Mouse (Mus musculus) kidney, adult 18-20 months (tissue): ENCODE measurements at regions not wholly inside any gene's neighbourhood (a gene's known extent, or its start where the extent isn't known, plus 50 kb on each side); places are given as distances from the start of the nearest gene placed in this dataset.

Source experiments
- DNase-seq: peaks from one replicate; pipeline ENCODE4 v3.0.0; 2021

DNA sequence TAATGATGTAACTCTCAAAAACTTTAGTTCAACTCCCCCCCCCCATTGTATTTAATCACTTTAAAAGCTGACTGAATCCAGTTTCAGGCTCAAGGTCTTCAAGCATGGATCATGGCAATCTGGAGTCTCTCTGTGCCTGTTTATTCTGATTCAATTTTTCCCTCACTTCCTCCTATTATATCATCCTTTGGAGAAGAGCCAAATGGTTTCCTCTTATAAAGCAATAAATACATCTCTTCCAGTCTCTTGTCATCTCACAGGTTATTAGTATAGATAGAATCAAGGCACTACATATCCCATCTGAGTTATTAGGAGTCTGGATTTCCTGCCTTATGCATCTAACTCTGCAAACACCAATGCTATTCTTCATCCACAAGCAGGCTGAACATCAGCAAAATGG is 530.2 kb upstream of the Pdcd1 start:
- no peak for DNase-seq

GRCm38 (mm10) chr1:94581650-94582405 is 529.5 kb upstream of the Pdcd1 start:
- no peak for DNase-seq

- DNase-seq = no peak
Observed at GRCm38 (mm10) chr1:94532773-94533541, 480.6 kb upstream of the Pdcd1 start.

GRCm38 (mm10) chr1:94504080-94504520 is 451.7 kb upstream of the Pdcd1 start:
- no peak for DNase-seq

DNA sequence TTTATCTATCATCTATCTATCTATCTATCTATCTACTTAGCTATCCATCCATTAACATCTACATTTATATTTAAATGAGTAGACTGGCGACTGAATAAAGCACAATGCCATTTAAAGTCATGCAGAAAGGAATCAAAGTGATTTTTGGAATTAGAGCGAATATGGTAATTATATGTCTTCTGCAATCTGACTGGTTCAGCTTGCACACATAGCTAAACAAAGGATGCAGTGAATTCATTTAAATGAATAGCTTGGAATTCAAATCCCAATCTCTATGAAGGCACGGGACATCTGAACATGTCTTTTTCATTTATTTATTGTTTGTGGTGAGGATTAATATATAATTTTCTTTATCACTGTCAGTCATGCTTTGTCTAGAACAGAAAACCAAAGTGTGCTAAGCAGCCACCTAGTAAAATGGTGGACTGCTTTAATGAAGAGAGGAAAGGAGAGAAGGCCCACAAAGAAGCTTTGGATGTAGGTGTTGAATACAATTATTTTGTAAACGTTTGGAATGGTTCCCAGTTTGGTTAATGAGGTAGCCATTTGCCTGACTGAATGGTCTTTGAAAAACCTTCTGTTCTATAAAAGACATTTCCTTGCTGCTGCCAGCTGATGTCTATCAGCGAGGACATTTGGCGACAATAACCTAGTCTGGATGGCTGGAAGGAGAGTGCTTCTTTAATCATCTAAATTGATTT is 451.2 kb upstream of the Pdcd1 start:
- no peak for DNase-seq

DNA sequence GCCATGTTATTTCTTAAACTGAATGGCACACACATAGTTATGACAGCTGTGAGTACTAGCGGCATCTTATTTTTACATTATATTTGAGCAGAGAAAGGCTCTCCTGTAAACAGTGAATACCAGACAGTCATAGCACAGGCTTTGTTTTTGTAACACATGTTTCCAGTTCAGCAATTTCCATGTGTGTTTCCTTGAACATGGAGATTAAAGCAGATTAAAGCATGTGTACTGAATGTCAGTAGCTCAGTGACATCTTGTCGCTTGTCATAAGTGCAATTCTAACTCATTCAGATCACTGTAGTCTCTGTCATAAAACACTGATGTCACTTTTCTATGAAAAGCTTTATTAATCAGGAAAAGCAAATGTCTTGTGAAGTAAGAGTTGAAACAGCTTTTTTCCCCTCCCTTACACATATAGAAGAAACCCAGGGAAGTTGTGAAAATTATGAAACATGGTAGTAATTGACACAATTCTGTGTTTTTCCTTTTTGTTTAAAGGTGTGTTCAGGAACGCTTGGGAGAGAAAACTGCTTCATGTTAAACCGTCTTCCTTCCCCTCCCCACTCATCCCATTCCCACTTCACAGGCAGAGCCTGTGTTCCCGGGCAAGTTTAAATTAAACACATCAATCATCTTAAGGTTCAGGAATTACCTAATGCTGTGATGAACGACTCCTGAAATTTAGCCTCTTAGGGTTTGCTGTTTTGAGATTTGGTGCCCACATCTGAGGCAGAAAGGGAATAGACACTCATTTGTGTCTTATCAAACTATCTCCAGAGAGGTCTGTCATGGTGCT is 449.9 kb upstream of the Pdcd1 start:
- no peak for DNase-seq

DNA sequence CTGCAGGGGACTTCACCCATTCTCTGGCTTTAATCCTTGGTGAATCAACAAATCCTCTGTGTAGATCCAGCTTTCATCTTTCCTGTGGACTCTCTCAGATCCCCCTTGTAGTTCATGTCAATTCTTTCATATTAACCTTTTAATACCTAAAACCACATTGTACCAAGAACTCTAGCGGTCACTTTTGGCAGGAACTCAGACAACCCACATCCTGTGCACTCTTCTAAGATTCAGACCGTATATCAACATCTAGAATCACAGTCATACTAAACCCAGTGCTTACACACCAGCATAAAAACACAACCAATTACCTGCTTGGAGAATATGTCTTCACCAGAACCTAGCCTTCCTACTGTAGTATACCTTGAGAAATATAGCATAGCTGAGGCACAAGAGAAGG is 444.6 kb upstream of the Pdcd1 start:
- no peak for DNase-seq

- no peak for DNase-seq
Observed at GRCm38 (mm10) chr1:94496341-94496740, 444.0 kb upstream of the Pdcd1 start.

DNA sequence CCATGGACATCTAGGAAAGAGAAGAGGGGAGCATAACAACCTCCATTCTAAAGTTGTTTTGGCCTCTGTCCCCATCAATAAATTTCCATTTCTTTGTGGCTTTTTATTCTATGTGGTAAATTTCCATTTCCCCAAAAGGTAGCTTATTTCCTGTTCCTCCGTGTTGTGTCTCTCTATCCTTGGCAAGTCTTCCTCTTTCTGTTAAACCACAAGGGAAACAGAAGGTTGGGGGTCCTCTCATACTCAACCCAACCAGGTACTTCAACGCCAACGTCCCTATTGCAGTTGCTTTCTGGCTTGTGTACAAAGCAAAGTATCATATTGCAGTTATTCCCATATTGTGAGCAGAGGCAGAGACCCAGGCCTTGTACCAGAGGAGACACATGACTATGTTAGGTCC is 434.7 kb upstream of the Pdcd1 start:
- no peak for DNase-seq

DNA sequence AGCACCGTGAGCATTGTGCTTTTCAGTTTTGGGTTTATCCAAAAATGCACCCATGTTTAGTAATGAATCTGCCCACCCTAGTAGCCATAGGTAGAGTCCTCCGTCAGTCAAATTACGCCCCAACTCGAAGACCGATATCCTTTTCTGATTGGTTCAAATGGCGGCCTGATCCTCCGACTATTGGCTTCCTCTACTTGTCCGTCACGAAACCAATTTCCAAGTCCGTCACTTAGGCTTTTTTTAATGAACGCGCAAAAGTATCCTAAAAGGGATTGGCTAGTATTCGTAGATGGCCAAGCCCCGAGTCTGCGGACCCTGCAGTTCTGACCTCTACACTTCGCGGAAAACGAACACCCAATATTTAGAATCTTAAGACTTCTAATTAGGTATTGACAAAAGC is 417.5 kb upstream of the Pdcd1 start:
- DNase-seq = peak; percentile 47

DNA sequence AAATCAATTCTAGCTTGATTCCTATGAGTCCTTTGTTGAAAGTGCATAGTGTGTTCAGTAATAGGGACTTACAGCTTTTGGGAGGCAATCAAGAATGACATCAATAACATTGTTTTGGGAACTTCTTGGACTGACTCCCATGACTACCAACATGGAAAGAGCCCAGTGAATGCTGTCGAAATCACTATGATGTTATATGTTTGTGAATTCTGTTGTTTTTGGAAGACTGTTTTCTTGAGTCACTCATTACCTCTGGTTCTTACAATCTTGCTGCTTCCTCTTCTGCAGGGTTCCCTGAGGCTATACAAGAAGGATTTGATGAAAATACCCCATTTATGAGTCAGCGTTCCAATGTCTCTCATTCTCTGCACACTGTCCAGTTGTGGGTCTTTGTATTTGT is 371.4 kb upstream of the Pdcd1 start:
- DNase-seq = no peak

DNA sequence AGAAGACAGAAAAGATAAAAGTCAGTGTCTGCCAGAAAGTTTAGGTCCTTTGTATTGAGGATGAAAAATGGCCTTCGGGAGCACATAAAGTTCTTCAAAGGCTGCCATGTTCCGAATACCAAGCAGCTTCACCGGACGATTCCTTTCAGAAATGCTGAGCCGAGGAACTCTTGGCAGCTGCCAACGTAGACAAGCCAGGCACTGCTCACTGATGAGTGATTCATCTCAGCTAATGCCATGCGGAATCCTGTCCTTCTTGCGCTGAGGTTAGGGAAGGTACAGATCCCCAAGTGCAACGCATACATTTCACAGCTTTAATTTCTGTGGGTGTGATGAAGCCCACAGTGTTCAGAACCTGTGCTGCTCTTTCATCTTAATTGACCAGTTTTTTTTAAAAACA is 360.7 kb upstream of the Pdcd1 start:
- no peak for DNase-seq

- no peak for DNase-seq
Observed at GRCm38 (mm10) chr1:94366606-94367005, 314.3 kb upstream of the Pdcd1 start.

GRCm38 (mm10) chr1:94356996-94357395 is 304.6 kb upstream of the Pdcd1 start:
- no peak for DNase-seq

- no peak for DNase-seq
Observed at GRCm38 (mm10) chr1:94355873-94356272, 303.5 kb upstream of the Pdcd1 start.

DNA sequence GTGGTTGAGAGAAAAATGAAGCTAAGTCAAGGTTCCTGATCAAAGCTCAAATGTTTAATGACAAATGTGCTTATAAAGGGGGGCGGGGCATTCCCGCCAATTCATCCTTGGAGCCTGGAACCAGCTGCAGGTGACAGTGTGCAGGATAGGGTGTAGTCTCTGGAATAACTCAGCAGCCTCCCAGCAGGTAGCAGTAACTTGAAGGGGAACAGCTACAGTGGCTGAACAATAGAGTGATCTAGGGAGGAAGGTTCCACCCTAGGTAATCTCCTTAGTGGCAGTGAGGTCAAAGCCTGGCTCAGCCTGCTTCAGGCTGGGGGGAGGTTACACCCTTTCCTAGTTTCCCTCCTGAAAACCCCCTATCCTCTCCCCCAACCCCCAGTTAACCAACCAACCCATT is 290.2 kb upstream of the Pdcd1 start:
- DNase-seq = no peak

DNA sequence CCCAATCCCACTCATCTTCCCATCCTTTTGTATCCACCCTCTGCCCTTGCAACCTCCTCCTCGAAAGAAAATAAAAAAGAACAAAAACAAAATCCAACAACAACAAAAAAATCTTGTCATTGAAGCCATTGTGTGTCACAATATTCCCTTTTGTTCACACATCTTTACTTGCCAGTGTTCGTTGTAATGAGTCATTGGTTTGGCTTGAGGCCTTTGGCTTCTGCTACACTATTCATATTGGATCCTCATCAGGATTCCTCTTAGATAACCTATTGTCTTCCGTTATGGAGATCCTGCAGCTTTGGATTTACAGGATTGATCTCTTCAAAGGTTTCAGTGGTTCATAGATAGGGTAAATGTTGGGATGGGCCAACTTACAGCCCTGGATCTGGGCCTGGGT is 288.9 kb upstream of the Pdcd1 start:
- DNase-seq = no peak

GRCm38 (mm10) chr1:94318029-94318428 is 265.7 kb upstream of the Pdcd1 start:
- DNase-seq = no peak

DNA sequence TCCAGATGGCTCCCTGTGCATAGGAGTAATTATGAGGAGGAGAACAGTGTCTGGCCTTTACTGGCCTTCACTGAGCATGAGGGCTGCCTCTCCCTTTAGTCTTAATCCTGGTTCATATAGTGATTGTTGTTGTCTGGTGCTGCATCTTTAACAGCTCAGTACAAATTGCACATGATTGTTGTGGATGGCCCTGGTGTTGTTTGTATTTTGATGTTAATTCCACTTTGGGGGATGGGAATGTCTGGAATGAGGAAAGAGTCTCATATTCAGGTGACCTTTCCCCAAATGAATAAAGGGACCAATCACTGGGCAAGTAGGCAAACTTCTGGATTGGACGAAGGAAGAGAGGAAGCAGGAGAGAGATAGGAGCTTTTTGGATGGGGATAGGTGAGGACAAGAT is 246.0 kb upstream of the Pdcd1 start:
- no peak for DNase-seq

DNA sequence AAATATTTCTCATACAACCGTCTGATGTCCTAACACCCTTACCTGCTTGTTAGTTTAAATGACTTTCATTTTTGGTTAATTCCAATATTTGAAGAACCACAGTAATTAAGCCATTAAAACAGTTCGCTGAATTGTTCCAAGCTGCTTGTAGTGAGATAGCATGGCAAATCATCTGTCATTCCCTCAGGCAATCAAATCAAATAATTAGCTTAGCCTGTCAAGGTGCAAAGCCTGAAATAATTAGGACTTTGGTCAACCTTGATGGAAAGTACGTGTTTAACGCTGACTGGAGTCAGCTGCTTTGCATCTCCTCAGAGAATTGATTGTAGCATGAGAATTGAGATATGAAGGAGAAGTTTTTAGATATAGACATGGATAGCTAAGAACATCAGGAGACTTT is 220.2 kb upstream of the Pdcd1 start:
- no peak for DNase-seq

GRCm38 (mm10) chr1:94263313-94263712 is 211.0 kb upstream of the Pdcd1 start:
- DNase-seq = no peak

GRCm38 (mm10) chr1:94235426-94235825 is 183.1 kb upstream of the Pdcd1 start:
- DNase-seq = no peak

- no peak for DNase-seq
Observed at GRCm38 (mm10) chr1:94221006-94221405, 168.7 kb upstream of the Pdcd1 start.
